Mouse (Mus musculus) embryo, embryonic 10 days (tissue): ENCODE measurements around the gene Gm9887.

Experiments used
- DNase-seq: peaks from one replicate; pipeline ENCODE4 v3.0.0-alpha.2; 2015; ENCODE audit warnings: low spot score

Gene Gm9887

GRCm38 (mm10) chr12:69371854-69372671 lies at the start of gene Gm9887, which contains the start of gene Arf6:
TSS of gene Gm9887 (minus strand) at chr12:69372458.
TSS of gene Arf6 (plus strand) at chr12:69372150.
- DNase-seq, result peak; percentile 98

- no peak for DNase-seq
Measured at GRCm38 (mm10) chr12:69420716-69421115, 48.5 kb upstream of the Gm9887 start.

- no peak for DNase-seq
Measured at GRCm38 (mm10) chr12:69419606-69420005, 47.3 kb upstream of the Gm9887 start.

GRCm38 (mm10) chr12:69419017-69419605 lies 46.9 kb upstream of the Gm9887 start:
- no peak for DNase-seq

GRCm38 (mm10) chr12:69418606-69419005 lies 46.3 kb upstream of the Gm9887 start:
- DNase-seq, result no peak

- peak; percentile 27 for DNase-seq
Measured at GRCm38 (mm10) chr12:69417701-69418291, 45.5 kb upstream of the Gm9887 start.

GRCm38 (mm10) chr12:69416793-69417192 lies 44.5 kb upstream of the Gm9887 start:
- no peak for DNase-seq

- DNase-seq, result no peak
Measured at GRCm38 (mm10) chr12:69414826-69415572, 42.7 kb upstream of the Gm9887 start.

GRCm38 (mm10) chr12:69413303-69413702 lies 41.0 kb upstream of the Gm9887 start:
- no peak for DNase-seq

GRCm38 (mm10) chr12:69411936-69412335 lies 39.7 kb upstream of the Gm9887 start:
- no peak for DNase-seq

GRCm38 (mm10) chr12:69410767-69411166 lies 38.5 kb upstream of the Gm9887 start:
- peak; percentile 29 for DNase-seq

- no peak for DNase-seq
Measured at GRCm38 (mm10) chr12:69402594-69403167, 30.4 kb upstream of the Gm9887 start.

GRCm38 (mm10) chr12:69402100-69402499 lies 29.8 kb upstream of the Gm9887 start:
- DNase-seq, result no peak

- DNase-seq, result no peak
Measured at GRCm38 (mm10) chr12:69400871-69401286, 28.6 kb upstream of the Gm9887 start.

- no peak for DNase-seq
Measured at GRCm38 (mm10) chr12:69400367-69400766, 28.1 kb upstream of the Gm9887 start.

- no peak for DNase-seq
Measured at GRCm38 (mm10) chr12:69394456-69394855, 22.2 kb upstream of the Gm9887 start.

- DNase-seq, result no peak
Measured at GRCm38 (mm10) chr12:69393076-69393475, 20.8 kb upstream of the Gm9887 start.

GRCm38 (mm10) chr12:69390000-69390698 lies 17.9 kb upstream of the Gm9887 start:
- no peak for DNase-seq

GRCm38 (mm10) chr12:69389273-69389938 lies 17.1 kb upstream of the Gm9887 start:
- DNase-seq, result no peak

- no peak for DNase-seq
Measured at GRCm38 (mm10) chr12:69388321-69388869, 16.1 kb upstream of the Gm9887 start.
